Mouse (Mus musculus) cerebellum, postnatal 10 days (tissue): ENCODE data around the gene Krt26.

Source experiments
- DNase-seq, 2 experiments: peaks; one replicate each; pipeline ENCODE4 v3.0.0; 2021; ENCODE audit warnings: mixed read lengths in 2 of 2

Krt26 gene

GRCm38 (mm10) chr11:99337866-99338265 lies at the start of gene Krt26:
Gene Krt26, minus strand, starts transcription at chr11:99337966.
- no peak for DNase-seq

- DNase-seq, result peak; percentile 93 to 94
Observed at GRCm38 (mm10) chr11:99385813-99386721, 48.3 kb upstream of the Krt26 start.

- DNase-seq, result peak; percentile 88 to 91
Observed at GRCm38 (mm10) chr11:99379568-99379967, 41.8 kb upstream of the Krt26 start.

- no peak for DNase-seq
Observed at GRCm38 (mm10) chr11:99374803-99375202, 37.0 kb upstream of the Krt26 start, which contains the start of gene Krt28. Gene Krt28, minus strand, starts transcription at chr11:99374903.

- DNase-seq, result peak; percentile 70 to 73
Observed at GRCm38 (mm10) chr11:99369853-99370451, 32.2 kb upstream of the Krt26 start.

GRCm38 (mm10) chr11:99369229-99369628 lies 31.5 kb upstream of the Krt26 start:
- peak; percentile 38 to 61 for DNase-seq

- peak; percentile 51 to 65 for DNase-seq
Observed at GRCm38 (mm10) chr11:99366791-99367190, 29.0 kb upstream of the Krt26 start.

- peak; percentile 55 to 66 for DNase-seq
Observed at GRCm38 (mm10) chr11:99364412-99364811, 26.6 kb upstream of the Krt26 start.

- no peak for DNase-seq
Observed at GRCm38 (mm10) chr11:99361423-99361822, 23.7 kb upstream of the Krt26 start.

GRCm38 (mm10) chr11:99351004-99351403 lies 13.2 kb upstream of the Krt26 start, which contains the start of gene Krt27:
Gene Krt27, minus strand, starts transcription at chr11:99351104.
- no peak for DNase-seq

GRCm38 (mm10) chr11:99339299-99339847 lies 1.6 kb upstream of the Krt26 start:
- DNase-seq, result no peak

GRCm38 (mm10) chr11:99333426-99333825 lies 4.3 kb downstream of the Krt26 start:
- DNase-seq, result peak; percentile 14 to 20

GRCm38 (mm10) chr11:99329655-99330054 lies 8.1 kb downstream of the Krt26 start:
- no peak for DNase-seq

- no peak for DNase-seq
Observed at GRCm38 (mm10) chr11:99322851-99323250, 14.9 kb downstream of the Krt26 start, which contains the start of gene Krt25. Gene Krt25, minus strand, starts transcription at chr11:99322951.

GRCm38 (mm10) chr11:99321094-99321493 lies 16.7 kb downstream of the Krt26 start:
- no peak for DNase-seq

- DNase-seq, result no peak
Observed at GRCm38 (mm10) chr11:99319127-99319526, 18.6 kb downstream of the Krt26 start.

- DNase-seq, result no peak
Observed at GRCm38 (mm10) chr11:99316543-99316942, 21.2 kb downstream of the Krt26 start.

- DNase-seq, result no peak
Observed at GRCm38 (mm10) chr11:99314594-99314993, 23.2 kb downstream of the Krt26 start.

- peak; percentile 21 to 62 for DNase-seq
Observed at GRCm38 (mm10) chr11:99310882-99311281, 26.9 kb downstream of the Krt26 start.

GRCm38 (mm10) chr11:99307579-99307978 lies 30.2 kb downstream of the Krt26 start:
- peak; percentile 78 to 79 for DNase-seq

- DNase-seq, result peak in 1 of 2 experiments; percentile 42
Observed at GRCm38 (mm10) chr11:99295039-99295438, 42.7 kb downstream of the Krt26 start.

- peak; percentile 78 to 82 for DNase-seq
Observed at GRCm38 (mm10) chr11:99292846-99293245, 44.9 kb downstream of the Krt26 start.

- DNase-seq, result peak in 1 of 2 experiments; percentile 14
Observed at GRCm38 (mm10) chr11:99284833-99285312, 52.9 kb downstream of the Krt26 start, which contains the start of gene Krt24. Gene Krt24, minus strand, starts transcription at chr11:99285262.
